Mouse (Mus musculus) heart, adult 2 months (tissue): Measurements from ENCODE around the gene Dsp. TPM values are rescaled to one million over a fixed set of nuclear protein-coding genes. Genes with fewer than 3 reads are reported as not detected.
A peak's percentile ranks its signal among the peaks of the same experiment; 100 is the strongest.

Experiments
- DNase-seq, 2 experiments: peaks; one replicate each; pipeline ENCODE4 v3.0.0; 2021
- H3K27ac ChIP-seq: fragments of 200-600 bp; 2 replicates; pipeline ENCODE4 v1.8.1; 2022
- H3K27me3 ChIP-seq: fragments of 200-500 bp; 2 replicates; pipeline ENCODE4 v1.6.1; 2012; ENCODE audit warnings: mild to moderate bottlenecking, low read length, inconsistent platforms, mixed read lengths; ENCODE audit not compliant: control insufficient read depth, insufficient read depth
- H3K36me3 ChIP-seq: fragments of 200-500 bp; 2 replicates; pipeline ENCODE4 v1.6.1; 2012; ENCODE audit warnings: low read length, inconsistent platforms; ENCODE audit not compliant: control insufficient read depth, insufficient read depth
- H3K4me1 ChIP-seq: fragments of 200-500 bp; 2 replicates; pipeline ENCODE4 v1.6.1; 2011; ENCODE audit warnings: low read length; ENCODE audit not compliant: control insufficient read depth, insufficient read depth
- H3K4me3 ChIP-seq: fragments of 200-600 bp; 2 replicates; pipeline ENCODE4 v1.8.1; 2022
- H3K79me2 ChIP-seq: fragments of 200-500 bp; replicated peaks from 2 replicates; pipeline ENCODE4 v1.6.1; 2012; ENCODE audit warnings: mild to moderate bottlenecking, inconsistent platforms, low read length, moderate library complexity, mixed read lengths; ENCODE audit not compliant: control insufficient read depth, insufficient read depth
- H3K9ac ChIP-seq: fragments of 200-500 bp; 2 replicates; pipeline ENCODE4 v1.6.1; 2012; ENCODE audit warnings: low read depth, mild to moderate bottlenecking, control low read depth, inconsistent platforms, low read length, mixed read lengths
- CTCF ChIP-seq: fragments of 200-600 bp; IDR thresholded peaks from 2 replicates; pipeline ENCODE4 v1.8.1; 2022; ENCODE audit warnings: antibody characterized with exemption, mild to moderate bottlenecking, moderate library complexity
- EP300 ChIP-seq: fragments of 200-500 bp; IDR thresholded peaks from 2 replicates; pipeline ENCODE4 v1.6.1; 2011; ENCODE audit warnings: low read depth, low read length, control low read depth; ENCODE audit not compliant: insufficient read depth
- POLR2A ChIP-seq: fragments of 200-500 bp; IDR thresholded peaks from 2 replicates; pipeline ENCODE4 v1.6.1; 2011; ENCODE audit warnings: mild to moderate bottlenecking, low read depth, low read length, control low read depth; ENCODE audit not compliant: insufficient read depth
- WGBS: fragments of 180-500 bp; shearing (Covaris S2); methylation state at CpG from one replicate; pipeline ENCODE4 v1.1.7; 2018; 5-methylcytosine and 5-hydroxymethylcytosine counted together
- intact Hi-C: fragments of 180-260 bp; cut with DNase I; formaldehyde crosslinking; loops from one replicate; pipeline ENCODE4 v1.15.1; 2025
- polyA plus RNA-seq: library from polyadenylated mRNA; depleted of rRNA; stranded (reverse); fragments of >200 nt; gene quantifications from 2 replicates; pipeline ENCODE4 v1.2.3, GENCODE M21; 2012
- total RNA-seq, 2 experiments: library from RNA; stranded (reverse); gene quantifications; 2 replicates each; pipeline ENCODE4 v1.2.3; 2021

The Dsp gene
- total and polyA plus RNA-seq, 3 experiments, result 84.4 to 577 (median 449) TPM

DNA sequence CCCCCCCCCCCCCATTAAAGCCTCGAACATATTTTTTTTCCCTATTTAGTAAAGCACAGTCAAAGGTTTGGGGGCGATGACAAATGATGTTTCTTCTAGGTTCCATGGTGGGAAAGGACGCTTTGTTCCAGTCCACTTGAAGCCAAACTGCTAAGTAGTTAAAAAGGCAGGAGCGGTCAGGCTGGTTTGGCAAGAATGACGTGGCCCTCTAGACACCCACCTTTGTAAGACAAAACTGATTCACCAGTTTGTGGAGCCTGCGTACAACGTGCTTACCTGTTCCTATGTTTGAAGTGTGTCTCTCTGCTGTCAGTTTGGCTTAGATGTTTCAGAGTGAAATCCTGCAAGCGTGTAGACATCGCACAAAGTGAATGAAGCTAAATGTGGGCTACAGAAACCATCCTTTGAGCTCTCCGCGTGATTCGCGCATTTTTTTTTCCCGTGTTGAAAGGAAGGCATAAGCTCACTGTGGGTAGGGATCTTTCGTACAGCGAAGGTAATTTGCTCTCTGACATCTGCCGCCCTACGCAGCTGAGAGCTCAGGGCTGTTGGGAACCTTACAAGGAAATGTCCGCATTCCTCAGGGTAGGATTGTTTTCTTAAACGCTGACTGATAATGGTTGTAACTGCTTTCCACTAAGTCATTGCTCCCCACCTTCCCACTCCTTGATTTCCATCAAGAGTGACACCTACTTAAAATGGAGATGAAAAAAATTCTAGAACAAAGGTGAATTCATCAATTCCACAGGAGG, 6.0 kb upstream of the Dsp start:
- H3K79me2 ChIP-seq, result no peaks in the 10 kb centered on the region
- 0 out of 2 replicates have a peak, but pooled peaks cover 2% of the 10 kb centered on the region for H3K27me3 ChIP-seq
- WGBS, result 16% methylated on average over 20 of the region's 20 CpGs
- DNase-seq, result no peak
- peaks cover 3% of the 10 kb centered on the region; the same call in 1 of the 2 replicates for H3K4me1 ChIP-seq
- H3K27ac ChIP-seq, result peak overlapping the region; percentile 53; the same call in 1 of the 2 replicates
- intact Hi-C loops, result loop anchor here (5.0 kb wide), 1 partner anchor 73 kb away; no protein-coding TSS in a partner anchor
- peak overlapping the region; percentile 78 for H3K9ac ChIP-seq
- TF ChIP-seq EP300, result no peak
- TF ChIP-seq CTCF, result no peak
- no peak for TF ChIP-seq POLR2A
- peak overlapping the region; percentile 21; the same call in 1 of the 2 replicates for H3K4me3 ChIP-seq
- H3K36me3 ChIP-seq, result no peaks in the 10 kb centered on the region

DNA sequence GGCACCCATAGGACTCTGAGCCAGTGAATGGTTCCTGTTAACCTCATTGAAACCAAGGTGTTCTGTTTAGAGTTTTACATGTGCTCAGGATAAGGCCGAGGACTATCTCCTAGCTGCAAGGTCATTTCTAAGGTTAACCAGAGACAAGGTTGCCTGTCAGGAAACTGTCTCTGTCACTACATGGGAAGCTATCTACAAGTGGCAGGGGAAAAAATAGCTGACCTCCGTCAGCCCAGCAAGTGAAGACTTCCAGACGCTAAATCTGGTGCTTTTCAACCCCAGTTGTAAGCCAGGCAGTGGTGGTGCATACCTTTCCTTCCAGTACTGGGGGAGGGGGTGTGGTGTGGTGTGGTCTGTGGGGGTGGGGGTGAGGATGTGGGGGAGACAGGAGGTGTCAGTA, 2.7 kb upstream of the Dsp start:
- TF ChIP-seq EP300 (peak; percentile 77), CTCF (no peak), POLR2A (no peak; the same call in 1 of the 2 replicates)
- Histone ChIP-seq H3K4me3 (no peak overlapping the region), H3K36me3 (no peaks in the 10 kb centered on the region), H3K4me1 (peaks cover 3% of the 10 kb centered on the region; the same call in 1 of the 2 replicates), H3K9ac (no peak overlapping the region), H3K27me3 (peaks cover 13% of the 10 kb centered on the region), H3K27ac (peak overlapping the region; percentile 79), H3K79me2 (no peaks in the 10 kb centered on the region)
- peak in 1 of 2 experiments; percentile 62 for DNase-seq
- 39% methylated on average over 3 of the region's 3 CpGs for WGBS
- intact Hi-C loops, result loop anchor here (1.0 to 2.0 kb wide), 2 partner anchors 14 to 22 kb away; no protein-coding TSS in a partner anchor

DNA sequence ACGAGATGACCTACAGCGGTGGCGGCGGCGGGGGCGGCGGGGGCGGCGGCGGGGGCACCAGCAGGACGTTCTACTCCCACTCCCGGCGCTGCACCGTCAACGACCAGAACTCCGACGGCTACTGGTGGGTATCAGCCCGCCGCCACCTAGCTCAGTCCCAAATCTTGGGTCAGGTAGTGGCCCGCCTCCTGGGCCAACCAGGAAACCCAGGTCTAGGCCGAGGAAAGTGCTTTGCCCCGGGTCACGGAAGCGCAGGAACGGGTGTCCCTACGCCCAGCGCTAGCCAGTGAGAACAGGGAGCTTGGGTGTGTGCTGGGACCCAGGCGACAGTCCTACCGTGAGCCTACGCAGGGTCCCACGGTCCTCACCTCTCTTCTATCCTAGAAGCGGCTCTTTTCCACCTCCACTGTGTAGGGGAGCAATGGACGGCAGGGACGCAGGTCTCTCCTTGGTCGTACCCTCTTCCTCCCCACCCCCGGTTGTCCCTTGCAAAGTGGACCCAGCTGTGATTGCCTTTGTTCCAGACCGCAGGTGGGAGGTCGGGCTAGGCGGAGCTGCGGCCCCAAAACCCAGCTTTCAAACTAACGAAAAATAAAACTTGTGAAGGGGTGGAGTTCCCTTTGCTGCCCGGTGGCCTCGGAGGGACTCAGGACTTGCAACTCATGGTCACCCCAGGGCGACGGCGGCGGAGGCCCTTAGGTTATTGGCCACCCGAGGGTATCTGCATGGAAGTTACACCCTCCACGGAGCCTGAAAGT, 756 bp downstream of the Dsp start:
- TF ChIP-seq CTCF, result no peak
- no peak for TF ChIP-seq EP300
- TF ChIP-seq POLR2A, result no peak
- WGBS, result 2% methylated on average over 49 of the region's 49 CpGs
- no peaks in the 10 kb centered on the region for H3K79me2 ChIP-seq

DNA sequence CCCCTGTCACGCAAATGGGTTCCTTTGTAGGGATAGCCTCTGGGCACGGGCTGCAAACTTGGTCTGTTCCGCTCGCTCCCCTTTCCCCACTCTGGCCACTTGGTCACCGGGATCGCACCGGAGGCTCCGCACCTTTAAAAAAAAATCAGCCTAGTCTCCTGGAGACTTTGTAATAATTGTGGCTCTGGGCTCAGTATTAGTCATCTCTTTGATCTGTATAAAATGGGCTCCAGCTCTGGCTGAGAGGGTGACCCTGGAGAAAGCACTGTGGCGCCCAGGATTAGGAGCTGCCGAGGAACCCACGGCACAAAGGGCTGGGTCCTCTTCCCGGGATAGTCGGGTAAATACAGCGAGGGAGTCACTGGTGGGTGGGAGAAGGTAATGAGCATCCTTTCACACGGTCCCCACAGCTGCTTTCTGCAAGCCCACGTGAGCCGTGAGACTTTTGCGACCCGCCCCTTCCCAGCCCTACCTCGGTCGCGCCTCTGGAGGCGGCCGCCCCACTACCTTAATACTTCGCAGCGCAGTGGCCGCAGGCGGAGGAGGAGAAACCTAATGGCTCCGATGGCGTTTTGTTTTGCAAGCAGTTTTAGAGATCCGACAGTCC, 1.4 kb downstream of the Dsp start:
- peaks cover 8% of the 10 kb centered on the region; the same call in 1 of the 2 replicates for H3K36me3 ChIP-seq
- H3K27ac ChIP-seq, result peak overlapping the region; percentile 77
- peak; percentile 49 for DNase-seq
- H3K9ac ChIP-seq, result peak overlapping the region; percentile 86
- no peaks in the 10 kb centered on the region; the same call in 1 of the 2 replicates for H3K4me1 ChIP-seq
- H3K79me2 ChIP-seq, result no peaks in the 10 kb centered on the region
- peaks cover 11% of the 10 kb centered on the region for H3K27me3 ChIP-seq
- WGBS, result 4% methylated on average over 31 of the region's 31 CpGs
- TF ChIP-seq POLR2A (peak; percentile 60), EP300 (no peak)
- intact Hi-C loops, result no loop called here
- H3K4me3 ChIP-seq, result peak overlapping the region; percentile 60

More for the DNA sequence above, 756 bp downstream of the Dsp start:
- intact Hi-C loops, result no loop called here
- Histone ChIP-seq H3K4me1 (no peaks in the 10 kb centered on the region; the same call in 1 of the 2 replicates), H3K9ac (peak overlapping the region; percentile 86), H3K27me3 (peaks cover 11% of the 10 kb centered on the region), H3K4me3 (peak overlapping the region; percentile 60), H3K36me3 (peaks cover 6% of the 10 kb centered on the region; the same call in 1 of the 2 replicates), H3K27ac (peak overlapping the region; percentile 77)
- DNase-seq, result peak in 1 of 2 experiments; percentile 49

DNA sequence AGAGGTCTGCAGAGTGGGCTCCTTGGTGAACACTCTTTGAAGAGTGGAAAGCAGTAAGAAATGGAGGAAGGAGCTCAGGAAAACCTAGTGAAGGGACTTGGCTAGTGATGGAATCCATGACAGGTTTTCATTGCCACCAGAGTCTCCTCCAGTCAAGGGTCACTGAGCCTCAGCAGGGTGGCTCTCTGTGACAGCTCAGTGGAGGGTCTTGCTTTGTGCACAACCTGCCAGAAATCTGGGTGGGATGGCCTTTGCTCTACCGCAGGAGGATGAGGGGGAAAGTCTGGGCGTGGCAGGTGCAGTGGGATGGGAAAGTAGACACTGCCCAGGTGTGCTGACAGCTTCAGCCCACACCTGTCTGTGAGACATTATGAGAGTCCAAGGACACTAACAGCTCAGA, 4.4 kb downstream of the Dsp start:
- H3K27me3 ChIP-seq, result peaks cover 11% of the 10 kb centered on the region
- WGBS, result 43% methylated on average over 2 of the region's 2 CpGs
- peaks cover 8% of the 10 kb centered on the region; the same call in 1 of the 2 replicates for H3K36me3 ChIP-seq
- no peak for TF ChIP-seq EP300
- no peak for TF ChIP-seq POLR2A
- TF ChIP-seq CTCF, result no peak
- no peak for DNase-seq
- peaks cover 2% of the 10 kb centered on the region; the same call in 1 of the 2 replicates for H3K4me1 ChIP-seq
- no peak overlapping the region for H3K4me3 ChIP-seq
- no peak overlapping the region for H3K27ac ChIP-seq
- H3K9ac ChIP-seq, result no peak overlapping the region
- no peaks in the 10 kb centered on the region for H3K79me2 ChIP-seq
- intact Hi-C loops, result no loop called here
